Mouse (Mus musculus): Measurements from ENCODE around the gene Cd52. TPM values are rescaled to one million over a fixed set of nuclear protein-coding genes. Genes with fewer than 3 reads are reported as not detected.
A peak's percentile ranks its signal among the peaks of the same experiment; 100 is the strongest.

The Cd52 gene
- polyA plus RNA-seq, 1 experiment from 2014 or later: 4.8 TPM

- no peak overlapping the region for H3K9ac ChIP-seq
- H3K4me1 ChIP-seq: no peaks in the 10 kb centered on the region
- no peaks in the 10 kb centered on the region for H3K36me3 ChIP-seq
- no peak for ATAC-seq (ENCODE audit: low FRiP score)
- H3K4me3 ChIP-seq: no peak overlapping the region
- no peak overlapping the region for H3K4me2 ChIP-seq (replicated peaks)
- WGBS: 76% methylated on average over 6 of the region's 6 CpGs
- no peak overlapping the region for H3K27ac ChIP-seq
- no peaks in the 10 kb centered on the region for H3K9me3 ChIP-seq (replicated peaks)
- peaks cover 22% of the 10 kb centered on the region for H3K27me3 ChIP-seq
Observed at GRCm38 (mm10) chr4:134058908-134059307, 36.0 kb downstream of the Cd52 start.

- WGBS: 29% methylated on average over 14 of the region's 14 CpGs
- Histone ChIP-seq H3K36me3 (no peaks in the 10 kb centered on the region), H3K27me3 (peaks cover 22% of the 10 kb centered on the region), H3K9ac (no peak overlapping the region), H3K4me2 (replicated peaks) (peak overlapping the region; percentile 26), H3K4me3 (no peak overlapping the region), H3K4me1 (no peaks in the 10 kb centered on the region), H3K9me3 (replicated peaks) (no peaks in the 10 kb centered on the region), H3K27ac (no peak overlapping the region)
- no peak for ATAC-seq (ENCODE audit: low FRiP score)
Observed at GRCm38 (mm10) chr4:134058166-134058715, 36.6 kb downstream of the Cd52 start.

DNA sequence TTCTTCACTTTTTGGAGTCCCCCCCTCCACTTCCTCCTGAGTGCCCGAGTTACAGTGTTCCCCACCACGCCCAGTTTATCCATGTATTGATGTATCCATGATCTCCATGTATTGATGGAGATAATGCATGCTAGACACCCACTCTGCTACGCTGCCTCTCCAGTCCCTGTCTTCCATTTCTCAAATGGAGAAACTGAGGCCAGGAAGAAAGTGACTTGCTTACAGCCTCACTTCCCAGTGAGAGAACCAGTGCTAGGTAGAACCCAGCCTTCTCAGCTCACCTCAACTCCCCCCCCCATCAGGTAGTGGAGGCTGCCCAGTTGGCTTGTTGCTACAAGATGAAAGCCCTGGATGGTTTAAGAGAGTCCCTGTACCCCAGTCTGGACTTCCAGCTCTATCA, 41.3 kb downstream of the Cd52 start, which contains the start of gene Zfp683:
Gene Zfp683 (plus strand): TSS at position 301 of the 400 bp plus-strand sequence.
- Histone ChIP-seq H3K27me3 (peaks cover 2% of the 10 kb centered on the region; the same call in 1 of the 2 replicates), H3K9me3 (replicated peaks) (no peaks in the 10 kb centered on the region), H3K4me2 (replicated peaks) (no peak within 1 kb of the TSS), H3K4me3 (no peak within 1 kb of the TSS), H3K4me1 (no peaks in the 10 kb centered on the region), H3K27ac (no peak within 1 kb of the TSS), H3K9ac (no peak within 1 kb of the TSS), H3K36me3 (no peaks in the 10 kb centered on the region)
- 85% methylated on average over 3 of the region's 3 CpGs for WGBS
- ATAC-seq (ENCODE audit: low FRiP score): no peak

DNA sequence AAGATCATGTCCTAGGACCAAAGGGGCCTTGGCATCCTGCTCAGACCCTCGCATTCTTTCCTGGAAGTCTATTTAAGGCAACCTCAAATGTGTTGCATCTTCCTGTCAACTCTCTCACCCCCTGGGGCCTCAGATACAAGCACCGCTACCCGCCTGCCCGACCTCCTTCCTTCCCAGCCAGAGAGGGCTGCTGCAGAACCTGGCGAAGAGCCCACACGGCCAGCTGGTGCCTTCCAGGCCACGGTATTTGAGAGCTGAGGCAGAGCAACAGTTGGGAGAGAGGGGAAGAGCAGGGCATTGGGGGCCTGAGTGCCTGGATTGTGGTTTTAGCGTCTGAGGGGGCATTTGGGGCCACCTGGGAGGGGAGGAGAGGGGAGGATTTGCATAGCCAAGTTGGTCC, 42.3 kb downstream of the Cd52 start:
- Histone ChIP-seq H3K36me3 (no peaks in the 10 kb centered on the region), H3K9me3 (replicated peaks) (no peaks in the 10 kb centered on the region), H3K4me3 (no peak overlapping the region), H3K4me1 (no peaks in the 10 kb centered on the region), H3K27ac (no peak overlapping the region), H3K9ac (no peak overlapping the region), H3K27me3 (no peaks in the 10 kb centered on the region; the same call in 1 of the 2 replicates), H3K4me2 (replicated peaks) (no peak overlapping the region)
- ATAC-seq (ENCODE audit: low FRiP score): no peak
- 35% methylated on average over 8 of the region's 8 CpGs for WGBS

DNA sequence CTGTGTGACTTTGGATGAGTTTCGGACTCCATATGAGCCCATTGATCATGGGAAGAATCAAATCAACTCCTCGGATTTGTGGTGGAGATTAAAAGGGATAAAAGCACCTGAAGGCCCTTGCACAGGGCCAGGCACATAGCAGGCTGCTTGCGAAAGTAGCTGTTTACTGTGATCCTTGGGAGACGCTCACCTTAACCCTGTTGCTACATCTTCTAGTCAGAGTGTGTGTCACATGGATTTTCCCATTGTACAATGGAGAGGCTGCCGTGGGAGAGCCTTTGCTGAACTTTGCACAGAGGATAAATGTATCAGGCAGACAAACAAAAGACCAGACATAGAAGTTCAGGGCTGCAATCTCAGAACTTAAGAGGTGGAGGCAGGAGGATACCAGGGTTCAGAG, 43.0 kb downstream of the Cd52 start:
- H3K4me2 ChIP-seq (replicated peaks): no peak overlapping the region
- 85% methylated on average over 5 of the region's 5 CpGs for WGBS
- no peak overlapping the region for H3K9ac ChIP-seq
- no peaks in the 10 kb centered on the region for H3K9me3 ChIP-seq (replicated peaks)
- H3K27ac ChIP-seq: no peak overlapping the region
- no peak for ATAC-seq (ENCODE audit: low FRiP score)
- no peaks in the 10 kb centered on the region for H3K4me1 ChIP-seq
- no peaks in the 10 kb centered on the region for H3K36me3 ChIP-seq
- H3K27me3 ChIP-seq: no peaks in the 10 kb centered on the region
- H3K4me3 ChIP-seq: no peak overlapping the region

- WGBS: 77% methylated on average over 5 of the region's 5 CpGs
- H3K27ac ChIP-seq: no peak overlapping the region
Observed at GRCm38 (mm10) chr4:134047648-134048047, 47.2 kb downstream of the Cd52 start.

DNA sequence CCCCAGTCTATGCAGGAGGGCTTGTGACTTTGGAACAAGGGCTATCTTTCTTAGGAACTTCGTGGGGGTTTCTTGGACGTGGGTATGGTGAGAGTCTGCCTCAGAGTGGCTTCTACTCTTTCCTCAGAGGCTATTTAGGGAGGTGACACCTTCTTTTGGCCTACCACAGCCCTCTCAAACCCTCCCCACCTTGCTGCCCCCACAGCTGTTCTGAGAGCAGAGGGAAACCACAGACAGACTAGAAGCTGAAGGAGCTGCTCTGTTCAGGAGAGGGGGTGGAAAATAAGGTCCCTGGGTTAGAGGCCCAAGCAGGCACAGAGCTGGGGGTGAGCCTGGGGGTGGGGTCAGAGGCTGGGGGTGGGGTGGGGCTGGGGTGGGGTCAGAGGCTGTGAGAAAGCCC, 51.8 kb downstream of the Cd52 start:
- Histone ChIP-seq H3K4me2 (replicated peaks) (no peak overlapping the region), H3K4me1 (peaks cover 7% of the 10 kb centered on the region), H3K36me3 (no peaks in the 10 kb centered on the region), H3K9ac (no peak overlapping the region; the same call in 1 of the 2 replicates), H3K4me3 (no peak overlapping the region), H3K27ac (no peak overlapping the region), H3K27me3 (no peaks in the 10 kb centered on the region), H3K9me3 (replicated peaks) (no peaks in the 10 kb centered on the region)
- whole genome bisulfite sequencing: 60% methylated on average over 2 of the region's 2 CpGs
- ATAC-seq (ENCODE audit: low FRiP score): no peak

More at GRCm38 (mm10) chr4:134047648-134048047, 47.2 kb downstream of the Cd52 start:
- Histone ChIP-seq H3K36me3 (no peaks in the 10 kb centered on the region), H3K9me3 (replicated peaks) (no peaks in the 10 kb centered on the region), H3K4me3 (no peak overlapping the region), H3K4me2 (replicated peaks) (no peak overlapping the region), H3K27me3 (no peaks in the 10 kb centered on the region), H3K9ac (no peak overlapping the region), H3K4me1 (no peaks in the 10 kb centered on the region)
- ATAC-seq (ENCODE audit: low FRiP score): no peak

GRCm38 (mm10) chr4:134041317-134042123, 53.4 kb downstream of the Cd52 start:
- no peak overlapping the region for H3K9ac ChIP-seq
- no peaks in the 10 kb centered on the region for H3K36me3 ChIP-seq
- peaks cover 7% of the 10 kb centered on the region for H3K4me1 ChIP-seq
- H3K4me2 ChIP-seq (replicated peaks): no peak overlapping the region
- no peaks in the 10 kb centered on the region for H3K27me3 ChIP-seq
- H3K27ac ChIP-seq: peak overlapping the region; percentile 57; the same call in 1 of the 2 replicates
- no peaks in the 10 kb centered on the region for H3K9me3 ChIP-seq (replicated peaks)
- 60% methylated on average over 9 of the region's 9 CpGs for WGBS
- ATAC-seq (ENCODE audit: low FRiP score): peak; percentile 54
- no peak overlapping the region for H3K4me3 ChIP-seq

GRCm38 (mm10) chr4:134035953-134036352, 58.9 kb downstream of the Cd52 start:
- H3K4me1 ChIP-seq: no peaks in the 10 kb centered on the region
- ATAC-seq (ENCODE audit: low FRiP score): peak; percentile 50; the same call in 1 of the 2 replicates
- no peak overlapping the region for H3K27ac ChIP-seq
- no peaks in the 10 kb centered on the region for H3K9me3 ChIP-seq (replicated peaks)
- H3K27me3 ChIP-seq: no peaks in the 10 kb centered on the region
- H3K9ac ChIP-seq: no peak overlapping the region
- no peaks in the 10 kb centered on the region for H3K36me3 ChIP-seq
- no peak overlapping the region for H3K4me3 ChIP-seq
- peak overlapping the region; percentile 21; the same call in 1 of the 2 replicates for H3K4me2 ChIP-seq (replicated peaks)
- WGBS: 4% methylated on average over 16 of the region's 16 CpGs

Other genes with a start within 250 kb of the Cd52 start
- 30.3 and 37.4 TPM in 2 replicates for gene Rps6ka1, start 207.3 kb downstream of the Cd52 start, polyA plus RNA-seq (2016; fragmentation: Nextera tagmentation; extraction: Ambion mirVana)
- gene Hmgn2, start 126.4 kb downstream of the Cd52 start, polyA plus RNA-seq (2016; fragmentation: Nextera tagmentation; extraction: Ambion mirVana): 2,290 and 2,342 TPM in 2 replicates
- gene Dhdds, start 94.2 kb downstream of the Cd52 start, polyA plus RNA-seq (2016; fragmentation: Nextera tagmentation; extraction: Ambion mirVana): 43.1 and 44.1 TPM in 2 replicates
- gene Lin28a, start 76.2 kb downstream of the Cd52 start, polyA plus RNA-seq (2016; fragmentation: Nextera tagmentation; extraction: Ambion mirVana): 1.4 TPM in 2 replicates
- not detected in 2 replicates for gene Zfp683, start 41.2 kb downstream of the Cd52 start, polyA plus RNA-seq (2016; fragmentation: Nextera tagmentation; extraction: Ambion mirVana)
- gene Crybg2, start 34.3 kb downstream of the Cd52 start, polyA plus RNA-seq (2016; fragmentation: Nextera tagmentation; extraction: Ambion mirVana): 2.3 and 2.5 TPM in 2 replicates
- 11.6 and 13.4 TPM in 2 replicates for gene Ubxn11, start 7.5 kb upstream of the Cd52 start, polyA plus RNA-seq (2016; fragmentation: Nextera tagmentation; extraction: Ambion mirVana)
- gene Sh3bgrl3, start 33.7 kb upstream of the Cd52 start, polyA plus RNA-seq (2016; fragmentation: Nextera tagmentation; extraction: Ambion mirVana): 333 and 369 TPM in 2 replicates
- 28.1 and 30.4 TPM in 2 replicates for gene Cep85, start 92.0 kb upstream of the Cd52 start, polyA plus RNA-seq (2016; fragmentation: Nextera tagmentation; extraction: Ambion mirVana)
- not detected in 2 replicates for gene Gm7534, start 107.9 kb upstream of the Cd52 start, polyA plus RNA-seq (2016; fragmentation: Nextera tagmentation; extraction: Ambion mirVana)
- not detected in 2 replicates for gene Catsper4, start 132.3 kb upstream of the Cd52 start, polyA plus RNA-seq (2016; fragmentation: Nextera tagmentation; extraction: Ambion mirVana)
- 0.46 and 1.3 TPM in 2 replicates for gene Cnksr1, start 143.3 kb upstream of the Cd52 start, polyA plus RNA-seq (2016; fragmentation: Nextera tagmentation; extraction: Ambion mirVana)
- 0.31 and 0.66 TPM in 2 replicates for gene E130218I03Rik, start 148.6 kb upstream of the Cd52 start, polyA plus RNA-seq (2016; fragmentation: Nextera tagmentation; extraction: Ambion mirVana)
- gene Zfp593, start 150.5 kb upstream of the Cd52 start, polyA plus RNA-seq (2016; fragmentation: Nextera tagmentation; extraction: Ambion mirVana): 18.3 TPM in 2 replicates
- gene Gm30191, start 151.9 kb upstream of the Cd52 start, polyA plus RNA-seq (2016; fragmentation: Nextera tagmentation; extraction: Ambion mirVana): 0.35 and 0.39 TPM in 2 replicates
- 8.5 and 8.9 TPM in 2 replicates for gene Grrp1, start 159.0 kb upstream of the Cd52 start, polyA plus RNA-seq (2016; fragmentation: Nextera tagmentation; extraction: Ambion mirVana)
- gene Pdik1l, start 192.8 kb upstream of the Cd52 start, polyA plus RNA-seq (2016; fragmentation: Nextera tagmentation; extraction: Ambion mirVana): 30.8 and 32.5 TPM in 2 replicates
- gene Trim63, start 220.0 kb upstream of the Cd52 start, polyA plus RNA-seq (2016; fragmentation: Nextera tagmentation; extraction: Ambion mirVana): 0.54 and 1.6 TPM in 2 replicates
- gene Slc30a2, start 248.1 kb upstream of the Cd52 start, polyA plus RNA-seq (2016; fragmentation: Nextera tagmentation; extraction: Ambion mirVana): not detected in 2 replicates